Mouse (Mus musculus) liver, adult 2 months (tissue): ENCODE measurements around the gene Fam222a. TPM values are rescaled to one million over a fixed set of nuclear protein-coding genes. Genes with fewer than 3 reads are reported as not detected.

ENCODE experiments used
- DNase-seq: peaks from one replicate; pipeline ENCODE4 v3.0.0-alpha.2; 2011; ENCODE audit warnings: low read depth, low spot score; ENCODE audit errors: extremely low read depth
- H3K27ac ChIP-seq: fragments of 200-500 bp; replicated peaks from 2 replicates; pipeline ENCODE4 v1.5.1; 2012; ENCODE audit warnings: low read depth, mild to moderate bottlenecking, control low read depth, inconsistent platforms, low read length; ENCODE audit not compliant: insufficient read depth
- H3K27me3 ChIP-seq: fragments of 200-500 bp; 2 replicates; pipeline ENCODE4 v1.6.1; 2012; ENCODE audit warnings: mild to moderate bottlenecking, moderate library complexity, low read length, inconsistent platforms; ENCODE audit not compliant: control insufficient read depth, insufficient read depth
- H3K36me3 ChIP-seq: fragments of 200-500 bp; 2 replicates; pipeline ENCODE4 v1.6.1; 2012; ENCODE audit warnings: low read length, inconsistent platforms; ENCODE audit not compliant: control insufficient read depth, insufficient read depth
- H3K4me1 ChIP-seq: fragments of 200-500 bp; 2 replicates; pipeline ENCODE4 v1.6.1; 2011; ENCODE audit warnings: low read length; ENCODE audit not compliant: control insufficient read depth, insufficient read depth
- H3K4me3 ChIP-seq: fragments of 200-500 bp; 2 replicates; pipeline ENCODE4 v1.5.1; 2011; ENCODE audit warnings: low read depth, mild to moderate bottlenecking, control low read depth, low read length, moderate library complexity; ENCODE audit not compliant: insufficient read depth
- H3K79me2 ChIP-seq: fragments of 200-500 bp; 2 replicates; pipeline ENCODE4 v1.6.1; 2012; ENCODE audit warnings: inconsistent platforms, mild to moderate bottlenecking, low read length, moderate library complexity; ENCODE audit not compliant: control insufficient read depth, insufficient read depth
- H3K9ac ChIP-seq: fragments of 200-500 bp; 2 replicates; pipeline ENCODE4 v1.6.1; 2012; ENCODE audit warnings: low read depth, mild to moderate bottlenecking, control low read depth, inconsistent platforms, low read length
- CTCF ChIP-seq: fragments of 200-500 bp; IDR thresholded peaks from 2 replicates; pipeline ENCODE4 v1.5.1; 2011; ENCODE audit warnings: low read depth, low read length, control low read depth
- POLR2A ChIP-seq: fragments of 200-500 bp; IDR thresholded peaks from 2 replicates; pipeline ENCODE4 v1.6.1; 2011; ENCODE audit warnings: low read length, control low read depth; ENCODE audit not compliant: insufficient read depth; ENCODE audit errors: extremely low read depth
- WGBS: fragments of 180-500 bp; shearing (Covaris S2); methylation state at CpG from one replicate; pipeline ENCODE4 v1.1.7; 2018; 5-methylcytosine and 5-hydroxymethylcytosine counted together
- polyA plus RNA-seq: library from polyadenylated mRNA; depleted of rRNA; stranded (reverse); fragments of >200 nt; gene quantifications from 2 replicates; pipeline ENCODE4 v1.2.3, GENCODE M21; 2012; rRNA removed
- total RNA-seq: library from RNA; depleted of rRNA; stranded (reverse); fragments of >200 nt; gene quantifications from 2 replicates; pipeline ENCODE4 v1.2.3, GENCODE M21; 2014; rRNA removed

The Fam222a gene
- total and polyA plus RNA-seq, 2 experiments: 0.09 to 1.2 TPM

DNA sequence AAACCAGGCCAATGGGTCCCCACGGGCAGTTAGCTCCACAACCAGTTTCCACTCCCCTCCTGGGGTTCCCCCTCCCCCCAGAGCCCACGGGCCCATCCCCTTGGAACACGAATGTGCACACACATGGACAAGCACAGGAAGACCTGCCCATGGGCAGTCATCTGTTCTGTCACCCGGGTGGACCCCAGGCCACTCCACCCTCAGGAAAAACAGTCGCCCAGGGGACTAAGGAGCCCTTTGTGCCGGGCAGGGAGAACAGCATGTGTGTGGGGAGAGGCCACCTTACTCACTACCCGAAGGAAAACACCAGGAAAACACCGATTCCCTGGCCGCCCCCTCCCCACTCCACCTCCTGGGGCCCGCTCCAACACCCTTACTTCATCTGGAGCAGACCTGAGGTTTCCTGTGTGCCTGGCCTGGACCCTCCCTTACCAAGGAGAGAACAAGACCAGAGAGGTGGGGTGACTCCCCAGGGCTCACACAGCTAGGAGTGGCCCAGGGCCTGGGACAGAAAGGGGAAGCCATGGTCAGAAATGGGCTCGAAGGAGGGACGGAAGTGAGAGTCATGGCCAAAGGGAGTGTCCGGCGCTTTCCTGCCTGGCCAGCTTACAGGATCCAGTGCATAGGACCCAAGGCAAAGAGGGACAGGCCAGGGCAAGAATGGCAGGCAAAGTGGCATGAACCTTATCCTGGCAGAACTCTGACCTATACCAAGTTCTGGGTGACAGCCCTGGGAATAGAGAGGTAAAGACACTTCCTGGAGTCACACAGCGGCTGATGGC is 86.0 kb downstream of the Fam222a start:
- Histone ChIP-seq H3K9ac (no peak overlapping the region), H3K36me3 (no peaks in the 10 kb centered on the region), H3K79me2 (no peaks in the 10 kb centered on the region), H3K4me1 (no peaks in the 10 kb centered on the region), H3K27me3 (peaks cover 4% of the 10 kb centered on the region; the same call in 1 of the 2 replicates), H3K4me3 (no peak overlapping the region), H3K27ac (no peak overlapping the region)
- TF ChIP-seq POLR2A (no peak), CTCF (no peak)
- peak; percentile 13 for DNase-seq
- WGBS: 72% methylated on average over 15 of the region's 15 CpGs

- Histone ChIP-seq H3K4me1 (no peaks in the 10 kb centered on the region), H3K27me3 (peaks cover 4% of the 10 kb centered on the region; the same call in 1 of the 2 replicates), H3K4me3 (no peak overlapping the region), H3K79me2 (no peaks in the 10 kb centered on the region), H3K36me3 (no peaks in the 10 kb centered on the region), H3K9ac (no peak overlapping the region), H3K27ac (no peak overlapping the region)
- TF ChIP-seq POLR2A (no peak), CTCF (no peak)
- DNase-seq: no peak
- WGBS: 86% methylated on average over 5 of the region's 5 CpGs
Measured at GRCm38 (mm10) chr5:114655721-114656120, 87.9 kb downstream of the Fam222a start.

DNA sequence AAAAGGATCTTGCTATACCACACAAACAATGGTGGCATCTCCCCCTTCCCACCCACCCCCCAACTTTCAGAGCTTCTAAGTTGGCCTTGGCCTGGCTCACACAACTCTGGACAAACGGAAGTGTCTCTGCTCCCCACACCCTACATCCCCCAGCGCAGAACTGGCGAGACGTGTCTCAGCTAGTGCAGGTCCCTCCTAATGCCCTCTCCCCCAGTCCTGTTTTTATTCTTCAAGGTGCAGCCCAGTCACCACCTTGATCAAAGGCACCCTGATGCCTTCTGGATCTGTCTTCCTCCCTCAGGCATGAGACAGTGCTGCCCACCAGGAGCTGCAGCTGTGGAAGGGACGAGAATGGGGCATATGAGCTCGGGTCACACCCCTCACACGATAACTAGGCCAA is 88.5 kb downstream of the Fam222a start:
- H3K4me3 ChIP-seq: no peak overlapping the region
- TF ChIP-seq POLR2A (no peak), CTCF (no peak)
- H3K4me1 ChIP-seq: no peaks in the 10 kb centered on the region
- peaks cover 4% of the 10 kb centered on the region; the same call in 1 of the 2 replicates for H3K27me3 ChIP-seq
- H3K79me2 ChIP-seq: no peaks in the 10 kb centered on the region
- 82% methylated on average over 7 of the region's 7 CpGs for WGBS
- no peaks in the 10 kb centered on the region for H3K36me3 ChIP-seq
- no peak overlapping the region for H3K9ac ChIP-seq
- H3K27ac ChIP-seq: no peak overlapping the region
- no peak for DNase-seq

DNA sequence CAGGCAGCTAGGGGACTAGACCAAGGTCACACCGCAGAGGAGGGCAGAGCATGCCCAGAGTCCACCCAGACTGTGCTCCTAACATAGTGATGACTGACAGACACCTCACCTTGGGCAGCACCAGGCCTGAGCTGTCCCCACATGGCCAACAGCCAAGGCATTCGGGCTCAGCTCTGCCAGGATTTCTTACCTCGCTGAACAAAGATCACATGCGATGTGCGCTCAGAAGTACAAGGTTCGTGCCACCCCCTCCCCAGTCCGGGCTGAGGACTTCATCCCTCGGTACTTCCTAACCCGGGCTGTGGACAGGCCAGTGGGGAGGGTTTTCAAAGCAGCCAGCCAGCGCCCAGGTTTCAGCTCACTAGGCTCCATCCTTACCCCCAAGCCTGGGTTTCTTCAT is 89.6 kb downstream of the Fam222a start:
- Histone ChIP-seq H3K79me2 (no peaks in the 10 kb centered on the region), H3K9ac (no peak overlapping the region), H3K27ac (no peak overlapping the region), H3K4me3 (no peak overlapping the region), H3K36me3 (no peaks in the 10 kb centered on the region), H3K27me3 (peaks cover 4% of the 10 kb centered on the region; the same call in 1 of the 2 replicates), H3K4me1 (no peaks in the 10 kb centered on the region)
- DNase-seq: peak; percentile 9
- TF ChIP-seq POLR2A: no peak
- TF ChIP-seq CTCF: no peak
- 21% methylated on average over 10 of the region's 10 CpGs for WGBS

- WGBS: 2% methylated on average over 34 of the region's 47 CpGs
- Histone ChIP-seq H3K9ac (peak within 1 kb of the TSS; percentile 58; the same call in 1 of the 2 replicates), H3K27ac (no peak within 1 kb of the TSS), H3K27me3 (peaks cover 4% of the 10 kb centered on the region; the same call in 1 of the 2 replicates), H3K4me1 (no peaks in the 10 kb centered on the region), H3K4me3 (peak within 1 kb of the TSS; percentile 54), H3K79me2 (no peaks in the 10 kb centered on the region), H3K36me3 (no peaks in the 10 kb centered on the region)
- TF ChIP-seq CTCF (no peak), POLR2A (no peak)
- DNase-seq: no peak
Measured at GRCm38 (mm10) chr5:114658255-114658654, 90.4 kb downstream of the Fam222a start, which contains the start of gene Trpv4. Gene Trpv4, minus strand, starts transcription at chr5:114658421.

GRCm38 (mm10) chr5:114661029-114661428 is 93.2 kb downstream of the Fam222a start:
- Histone ChIP-seq H3K9ac (no peak overlapping the region), H3K27ac (no peak overlapping the region), H3K79me2 (no peaks in the 10 kb centered on the region), H3K36me3 (no peaks in the 10 kb centered on the region), H3K4me1 (no peaks in the 10 kb centered on the region), H3K4me3 (no peak overlapping the region), H3K27me3 (peaks cover 4% of the 10 kb centered on the region; the same call in 1 of the 2 replicates)
- 71% methylated on average over 6 of the region's 6 CpGs for WGBS
- TF ChIP-seq POLR2A: no peak
- no peak for TF ChIP-seq CTCF
- DNase-seq: peak; percentile 52

Other genes starting within 250 kb of the Fam222a start
- gene Kctd10, start 187.5 kb upstream of the Fam222a start, total RNA-seq: 11.4 and 12.8 TPM in 2 replicates
- 14.4 and 15.1 TPM in 2 replicates for gene Kctd10, start 187.5 kb upstream of the Fam222a start, polyA plus RNA-seq
- 15.8 and 21.2 TPM in 2 replicates for gene Ube3b, start 187.4 kb upstream of the Fam222a start, total RNA-seq
- 46.2 and 52.3 TPM in 2 replicates for gene Ube3b, start 187.4 kb upstream of the Fam222a start, polyA plus RNA-seq
- 13.2 and 14.5 TPM in 2 replicates for gene Mmab, start 124.0 kb upstream of the Fam222a start, total RNA-seq
- gene Mmab, start 124.0 kb upstream of the Fam222a start, polyA plus RNA-seq: 22.2 and 22.4 TPM in 2 replicates
- 36.6 and 39.2 TPM in 2 replicates for gene Mvk, start 123.7 kb upstream of the Fam222a start, total RNA-seq
- 59.5 and 63.0 TPM in 2 replicates for gene Mvk, start 123.7 kb upstream of the Fam222a start, polyA plus RNA-seq
- 0.09 and 0.40 TPM in 2 replicates for gene Trpv4, start 90.4 kb downstream of the Fam222a start, total RNA-seq
- gene Trpv4, start 90.4 kb downstream of the Fam222a start, polyA plus RNA-seq: 0.29 and 0.50 TPM in 2 replicates
- gene Gltp, start 123.0 kb downstream of the Fam222a start, total RNA-seq: 3.1 and 4.4 TPM in 2 replicates
- gene Gltp, start 123.0 kb downstream of the Fam222a start, polyA plus RNA-seq: 5.1 and 7.9 TPM in 2 replicates
- gene Tchp, start 139.7 kb downstream of the Fam222a start, total RNA-seq: 0.83 and 1.4 TPM in 2 replicates
- 2.1 and 4.0 TPM in 2 replicates for gene Tchp, start 139.7 kb downstream of the Fam222a start, polyA plus RNA-seq
- gene Ankrd13a, start 206.7 kb downstream of the Fam222a start, total RNA-seq: 11.4 and 14.7 TPM in 2 replicates
- 15.9 and 19.1 TPM in 2 replicates for gene Ankrd13a, start 206.7 kb downstream of the Fam222a start, polyA plus RNA-seq
- 11.0 and 13.2 TPM in 2 replicates for gene Git2, start 207.5 kb downstream of the Fam222a start, total RNA-seq
- 11.1 and 11.8 TPM in 2 replicates for gene Git2, start 207.5 kb downstream of the Fam222a start, polyA plus RNA-seq